Mouse (Mus musculus) lung, adult 18-20 months (tissue): Measurements from ENCODE around the gene Nrxn3.

Source experiments
- DNase-seq, 2 experiments: peaks; one replicate each; pipeline ENCODE4 v3.0.0; 2022; ENCODE audit warnings: mixed read lengths in 2 of 2

The Nrxn3 gene

GRCm38 (mm10) chr12:88939679-88940078 lies 217.0 kb downstream of the Nrxn3 start:
- DNase-seq = no peak

DNA sequence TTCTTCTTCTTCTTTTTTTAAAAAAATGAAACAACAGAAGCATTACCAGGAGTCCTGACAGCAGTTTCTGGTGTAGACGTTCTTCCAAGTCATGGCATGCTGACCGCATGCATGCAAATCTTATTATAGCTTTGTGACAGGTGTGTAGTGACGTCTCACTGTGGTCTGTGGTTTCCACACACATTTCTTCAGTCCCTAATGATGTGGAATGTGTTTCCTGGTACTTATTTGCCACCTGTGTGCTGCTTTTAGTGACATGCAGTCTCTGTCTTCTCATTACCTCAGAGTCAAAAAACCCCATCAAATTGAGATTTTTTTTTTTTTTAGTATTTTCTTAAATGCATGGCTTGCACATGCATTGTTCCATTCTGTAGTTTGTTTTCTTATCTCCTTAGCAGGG lies 222.3 kb downstream of the Nrxn3 start:
- no peak for DNase-seq

DNA sequence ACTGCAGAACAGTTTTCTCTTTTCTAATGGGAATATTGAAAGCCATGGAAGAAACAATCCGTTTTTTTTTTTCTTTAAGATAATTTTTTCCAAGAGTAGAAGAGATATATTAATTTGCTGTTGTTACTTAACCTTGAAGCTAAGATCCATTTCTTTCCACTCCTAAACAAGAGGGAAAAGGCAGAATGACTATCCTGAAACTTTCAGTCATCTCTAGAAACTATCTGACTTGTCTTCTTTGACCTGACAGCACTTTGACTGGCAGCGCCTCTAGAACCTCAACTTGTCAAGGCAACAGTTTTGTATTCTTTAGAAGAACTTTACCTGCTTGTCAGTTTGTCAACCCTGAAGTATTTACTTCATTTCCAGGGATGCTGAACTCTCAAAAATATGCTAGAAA lies 227.2 kb downstream of the Nrxn3 start:
- DNase-seq = no peak

GRCm38 (mm10) chr12:88952937-88953600 lies 230.4 kb downstream of the Nrxn3 start:
- DNase-seq = no peak

DNA sequence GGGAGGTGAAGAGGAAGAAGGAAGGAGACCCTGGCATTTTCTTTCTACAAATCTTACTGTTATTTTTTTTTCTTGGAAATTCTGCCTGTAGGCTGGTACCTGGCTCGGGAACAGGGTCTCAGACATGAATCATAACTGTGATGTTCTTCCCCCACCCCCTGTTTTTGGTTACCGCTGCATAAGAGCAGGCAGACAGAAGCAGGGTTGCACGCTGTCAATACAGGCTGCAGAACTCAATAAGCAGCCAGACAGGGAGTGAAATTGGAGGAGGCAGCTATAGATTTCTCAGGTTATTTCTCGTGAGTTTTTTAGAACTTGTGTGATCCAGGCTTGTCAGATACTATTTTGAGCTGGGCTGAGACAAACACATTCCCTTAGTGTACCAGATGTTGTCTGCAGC lies 231.1 kb downstream of the Nrxn3 start:
- no peak for DNase-seq

DNA sequence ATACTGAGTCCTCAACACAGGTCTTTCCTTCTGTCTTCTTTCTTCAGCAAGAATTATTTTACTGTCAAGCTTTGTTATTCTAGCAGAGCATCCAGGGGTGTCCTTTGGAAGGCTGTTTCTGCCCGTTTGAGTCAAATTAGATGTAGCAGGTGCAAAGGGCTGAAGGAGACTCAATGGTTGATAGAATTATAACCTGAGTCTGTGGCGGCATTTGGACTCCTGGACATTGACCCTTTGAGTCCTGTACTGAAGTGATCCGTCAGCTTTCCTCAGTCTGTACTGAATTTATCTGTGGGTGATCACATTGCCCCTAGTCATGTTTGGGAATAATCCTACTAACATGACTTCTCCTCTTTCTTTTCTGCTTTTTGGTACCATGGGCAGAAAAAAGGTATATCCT lies 234.8 kb downstream of the Nrxn3 start:
- no peak for DNase-seq

DNA sequence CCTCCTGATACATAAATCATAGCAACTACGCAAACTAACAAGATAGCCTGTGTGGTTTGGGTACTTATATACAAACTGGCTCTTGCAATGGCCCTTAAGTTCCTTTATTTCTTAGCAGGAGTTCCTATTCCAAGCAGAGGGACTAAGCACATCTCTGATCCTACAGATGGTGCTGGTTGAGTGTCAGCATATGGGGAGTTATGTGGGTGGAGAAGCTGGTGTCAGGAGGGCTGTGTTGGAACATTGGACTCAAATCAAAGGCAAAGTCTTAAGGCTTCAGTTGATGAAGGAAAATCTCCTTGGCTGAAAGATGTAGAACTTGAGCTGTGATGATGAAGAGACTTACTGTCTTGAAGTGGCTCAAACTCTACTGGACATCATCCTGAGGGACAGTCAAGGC lies 238.1 kb downstream of the Nrxn3 start:
- DNase-seq = no peak

GRCm38 (mm10) chr12:88966329-88966728 lies 243.7 kb downstream of the Nrxn3 start:
- DNase-seq = no peak

DNA sequence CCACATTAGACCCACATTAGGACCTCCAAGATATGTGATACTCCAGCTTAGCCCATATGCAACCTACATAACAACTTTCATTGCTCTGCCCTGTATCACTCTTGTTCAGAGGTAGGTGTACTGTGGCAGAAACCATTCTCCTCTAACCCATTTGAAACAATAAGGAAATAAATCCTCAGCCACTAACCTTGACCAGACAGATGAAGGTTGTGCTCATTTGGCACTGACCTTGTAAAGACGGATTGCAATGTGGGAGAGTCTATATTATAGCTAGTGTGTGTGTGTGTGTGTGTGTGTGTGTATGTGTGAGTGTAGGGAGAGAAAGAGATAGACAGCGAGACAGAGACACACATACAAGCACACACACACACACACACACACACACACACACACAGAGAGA lies 253.9 kb downstream of the Nrxn3 start:
- DNase-seq = no peak

DNA sequence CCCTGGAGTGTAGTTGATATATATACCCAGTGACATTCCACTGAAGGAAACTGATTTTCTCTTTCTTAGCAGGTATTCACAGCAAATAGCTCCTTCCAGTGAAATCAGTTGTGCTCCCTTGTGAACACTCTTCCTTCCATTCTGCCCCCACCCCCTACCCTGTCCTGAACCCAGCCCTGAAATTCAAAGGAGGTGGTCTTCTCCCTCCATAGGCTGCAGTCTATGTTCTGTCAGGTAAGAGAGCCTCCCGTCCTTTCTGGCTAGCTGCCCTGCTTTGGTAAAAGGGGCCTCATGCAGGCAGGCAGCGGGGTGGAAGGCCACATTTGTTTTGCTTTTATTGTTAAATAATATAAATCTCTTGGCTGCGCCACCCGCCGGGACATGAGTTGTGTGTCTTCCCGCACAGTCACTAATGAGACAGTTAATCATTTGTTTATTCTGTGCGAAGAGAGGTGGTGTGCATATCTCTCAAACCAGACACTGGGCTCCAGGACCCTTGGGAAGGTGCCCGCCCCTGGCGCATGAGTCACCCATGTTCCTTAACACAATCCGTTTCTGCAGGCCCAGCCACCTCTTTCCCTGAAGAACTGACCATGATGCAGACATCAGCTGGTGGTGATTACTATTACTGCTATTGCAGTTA lies 261.1 kb downstream of the Nrxn3 start:
- DNase-seq = no peak

- no peak for DNase-seq
Observed at GRCm38 (mm10) chr12:88984375-88984774, 261.7 kb downstream of the Nrxn3 start.

DNA sequence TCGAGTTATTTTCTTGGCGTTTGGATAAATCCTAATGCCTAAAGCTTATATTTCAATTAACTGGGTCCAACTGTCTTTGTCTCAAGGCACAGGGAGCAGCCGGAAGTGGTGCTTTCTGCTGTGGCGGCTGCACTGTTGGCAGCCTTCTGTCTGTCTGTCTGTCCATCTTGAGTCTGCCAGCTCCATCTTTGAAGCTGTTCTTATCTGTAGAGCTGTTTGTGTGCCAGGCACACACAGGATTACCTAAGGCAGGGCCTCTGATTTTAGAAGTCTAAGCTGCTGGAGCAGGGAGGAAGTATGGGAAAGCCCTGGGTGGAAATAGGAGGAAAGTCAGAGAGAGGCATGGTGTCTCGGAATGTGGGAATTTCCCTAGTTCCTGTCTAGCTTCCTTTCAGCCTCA lies 262.1 kb downstream of the Nrxn3 start:
- no peak for DNase-seq

- no peak for DNase-seq
Observed at GRCm38 (mm10) chr12:88987046-88987445, 264.4 kb downstream of the Nrxn3 start.

GRCm38 (mm10) chr12:88990753-88991152 lies 268.1 kb downstream of the Nrxn3 start:
- no peak for DNase-seq

GRCm38 (mm10) chr12:88992141-88992540 lies 269.5 kb downstream of the Nrxn3 start:
- DNase-seq = no peak

DNA sequence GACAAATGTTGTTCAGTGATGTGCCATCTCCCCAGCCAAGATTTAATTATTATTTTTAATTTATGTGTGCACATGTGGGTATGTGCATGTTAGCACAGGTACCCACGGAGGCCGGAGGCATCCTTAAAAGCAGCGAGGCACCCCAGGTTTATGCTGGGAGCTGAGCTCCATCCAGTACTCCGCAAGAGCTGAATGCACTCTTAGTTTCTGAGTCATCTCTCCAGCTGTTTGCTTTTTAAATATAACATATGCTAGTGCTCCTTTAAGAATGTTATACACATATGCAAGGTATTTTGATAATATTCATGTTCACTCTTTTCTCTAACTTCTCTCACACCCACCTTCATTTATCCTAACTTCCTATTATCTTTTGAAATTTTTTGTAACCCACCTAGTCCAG lies 271.1 kb downstream of the Nrxn3 start:
- DNase-seq = no peak

- DNase-seq = peak in 1 of 2 experiments; percentile 2
Observed at GRCm38 (mm10) chr12:89016436-89016835, 293.8 kb downstream of the Nrxn3 start.

GRCm38 (mm10) chr12:89025180-89025579 lies 302.5 kb downstream of the Nrxn3 start:
- no peak for DNase-seq

DNA sequence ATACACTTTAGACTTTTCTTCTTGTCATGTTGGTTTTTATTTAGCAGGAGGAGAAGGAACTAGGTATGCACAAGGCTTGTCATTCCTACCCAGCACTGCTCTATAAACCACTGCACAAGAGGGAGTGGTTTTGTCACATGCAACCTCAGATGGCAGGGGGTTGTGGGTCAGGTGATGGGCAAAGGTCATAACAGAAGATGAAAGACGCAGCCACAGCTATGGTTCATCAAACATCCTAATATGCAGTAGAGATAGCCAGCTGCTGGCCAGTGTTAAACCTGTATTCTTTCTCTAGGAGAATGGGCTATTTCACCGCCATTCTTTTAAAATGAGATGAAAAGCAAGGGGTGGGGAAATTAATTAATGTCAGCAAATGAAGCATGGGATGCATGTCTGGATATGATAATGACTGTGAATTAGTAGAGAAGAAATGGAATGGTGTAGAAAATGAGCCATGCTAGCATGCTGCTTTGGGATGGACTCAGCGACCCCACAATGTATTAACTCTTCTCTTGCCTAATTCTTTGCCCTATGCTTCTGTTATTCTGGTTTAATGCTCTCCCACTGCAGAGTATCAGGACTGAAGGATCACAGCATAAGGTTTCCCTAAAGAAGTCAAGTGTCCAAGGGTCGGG lies 313.4 kb downstream of the Nrxn3 start:
- DNase-seq = no peak

GRCm38 (mm10) chr12:89040151-89040550 lies 317.5 kb downstream of the Nrxn3 start:
- DNase-seq = no peak

GRCm38 (mm10) chr12:89041429-89042107 lies 318.9 kb downstream of the Nrxn3 start:
- DNase-seq = peak in 1 of 2 experiments; percentile 1

DNA sequence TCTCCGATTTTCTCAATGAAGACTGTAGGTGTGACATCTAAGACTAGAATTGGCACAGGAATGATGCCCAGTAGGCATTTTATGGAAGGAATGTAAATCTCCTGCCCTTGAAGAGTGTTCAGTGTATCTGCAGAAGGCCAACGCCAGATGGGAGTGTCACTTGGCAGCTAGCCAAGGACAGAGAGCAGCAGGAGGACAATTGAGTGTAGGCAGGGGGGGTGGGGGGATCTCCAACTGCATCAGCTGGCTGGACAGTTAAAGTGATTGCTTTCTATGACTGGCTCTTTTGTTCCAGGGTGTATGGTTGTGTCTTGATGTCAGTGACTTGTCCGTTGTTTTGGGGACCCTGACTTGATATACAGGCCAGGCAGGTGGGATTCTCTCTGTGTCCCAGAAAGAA lies 326.6 kb downstream of the Nrxn3 start:
- no peak for DNase-seq

- DNase-seq = no peak
Observed at GRCm38 (mm10) chr12:89049686-89050085, 327.0 kb downstream of the Nrxn3 start.

DNA sequence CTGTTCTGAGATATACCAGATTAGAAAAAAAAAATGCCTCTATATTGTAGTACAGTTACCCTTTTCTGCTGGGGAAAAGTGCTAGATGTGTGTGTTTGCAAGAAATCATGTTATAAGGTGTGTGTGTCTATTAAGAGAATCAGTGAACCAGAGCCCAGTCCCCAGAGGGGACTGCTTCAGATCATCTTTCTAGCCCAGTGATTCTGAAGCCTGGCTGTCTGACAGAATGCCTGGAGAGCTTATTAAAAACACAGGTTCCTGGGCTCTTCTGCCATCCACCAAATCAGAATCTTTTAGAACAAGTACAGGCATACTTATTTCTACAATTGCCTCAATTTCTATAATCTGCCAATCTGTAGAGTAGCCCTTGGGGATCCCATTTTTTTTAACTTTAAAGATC lies 349.8 kb downstream of the Nrxn3 start:
- DNase-seq = no peak
